Mouse (Mus musculus): Measurements from ENCODE around the gene B630019K06Rik.
A peak's percentile ranks its signal among the peaks of the same experiment; 100 is the strongest.
"Not testable (repeated sequence)": the region's sequence is repeated elsewhere in the genome, so short reads cannot be mapped to it uniquely, and the experiment has no call there.

B630019K06Rik gene

DNA sequence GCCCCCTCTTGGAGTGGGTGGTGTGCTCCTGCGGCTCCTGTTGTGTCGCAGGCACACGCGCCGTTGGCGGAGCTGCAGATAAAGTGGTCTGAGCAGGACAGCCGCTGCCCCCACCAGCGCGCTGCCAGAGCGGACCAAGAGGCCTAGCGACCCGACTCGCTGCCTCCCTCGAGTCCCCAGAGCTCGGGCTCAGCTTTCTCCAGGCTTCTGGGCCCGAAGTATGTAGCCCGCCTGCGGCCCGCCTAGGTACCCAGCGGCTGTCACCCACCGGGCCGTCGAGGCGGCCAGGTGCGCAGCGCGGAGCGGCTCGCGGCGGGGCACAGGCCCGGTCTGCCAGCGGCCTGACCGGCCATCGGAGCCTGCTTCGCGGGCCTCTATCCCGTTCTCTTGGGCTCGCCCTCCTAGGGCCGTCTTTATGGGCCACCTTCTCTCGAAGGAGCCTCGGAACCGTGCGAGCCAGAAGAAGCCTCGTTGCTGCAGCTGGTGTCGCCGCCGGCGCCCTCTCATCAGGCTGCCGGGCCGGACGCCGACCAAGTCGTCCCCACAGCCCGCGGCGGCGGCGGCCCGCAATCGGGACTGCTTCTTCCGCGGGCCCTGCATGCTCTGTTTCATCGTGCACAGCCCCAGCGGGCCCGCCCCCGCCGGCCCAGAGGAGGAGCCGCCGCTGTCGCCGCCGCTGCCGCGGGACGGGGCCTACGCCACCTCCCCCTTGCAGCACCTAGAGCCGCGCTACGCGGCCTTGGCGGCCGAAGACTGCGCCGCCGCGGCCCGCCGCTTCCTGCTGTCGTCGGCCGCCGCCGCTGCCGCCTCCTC, at the start of gene B630019K06Rik:
TSS of gene B630019K06Rik (plus strand) at position 40 of the 813 bp plus-strand sequence.
- peak; percentile 38 for DNase-seq (ENCODE audit: low spot score)

DNA sequence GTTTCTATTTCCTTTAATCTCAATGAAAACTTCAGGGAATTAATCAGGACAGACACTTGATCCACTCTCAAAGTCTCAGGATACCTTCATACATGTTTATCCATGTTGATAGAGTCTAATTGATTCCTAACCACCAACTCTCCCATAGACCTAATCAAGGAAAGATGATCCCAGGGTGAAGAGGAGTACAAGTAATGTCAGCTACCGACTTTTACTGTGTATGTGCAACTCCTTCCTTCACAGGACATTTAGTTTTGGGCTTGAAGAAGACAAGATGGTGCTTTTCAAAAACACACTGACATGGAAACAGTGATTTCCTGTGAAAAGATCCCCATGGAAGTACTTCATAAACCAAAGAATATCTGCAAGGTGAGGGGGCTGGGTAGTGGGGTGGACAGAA, 48.5 kb upstream of the B630019K06Rik start, which contains the start of gene Gm6592:
TSS of gene Gm6592 (plus strand) at position 301 of the 400 bp plus-strand sequence.
- DNase-seq (ENCODE audit: low spot score), result no peak

DNA sequence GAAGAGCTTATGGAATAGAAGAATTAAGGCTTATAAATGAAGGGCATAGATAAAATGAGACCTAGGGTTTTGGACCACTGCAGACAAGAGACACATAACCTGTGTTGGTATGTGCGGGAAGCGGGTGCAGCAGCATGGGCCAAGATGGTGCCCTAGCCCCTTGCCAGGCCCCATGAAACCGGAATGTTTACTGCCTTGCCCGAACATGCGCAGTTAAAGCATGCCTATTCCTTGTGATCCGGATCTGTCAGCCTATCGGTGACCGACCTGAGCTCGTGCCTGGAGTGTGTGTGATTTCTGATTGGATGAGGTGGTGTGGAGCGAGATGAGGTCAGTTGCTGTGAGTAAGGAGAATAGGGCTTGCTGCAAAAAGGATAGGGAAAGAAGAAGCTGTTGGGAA, 39.7 kb upstream of the B630019K06Rik start:
- DNase-seq (ENCODE audit: low spot score), result peak; percentile 16

DNA sequence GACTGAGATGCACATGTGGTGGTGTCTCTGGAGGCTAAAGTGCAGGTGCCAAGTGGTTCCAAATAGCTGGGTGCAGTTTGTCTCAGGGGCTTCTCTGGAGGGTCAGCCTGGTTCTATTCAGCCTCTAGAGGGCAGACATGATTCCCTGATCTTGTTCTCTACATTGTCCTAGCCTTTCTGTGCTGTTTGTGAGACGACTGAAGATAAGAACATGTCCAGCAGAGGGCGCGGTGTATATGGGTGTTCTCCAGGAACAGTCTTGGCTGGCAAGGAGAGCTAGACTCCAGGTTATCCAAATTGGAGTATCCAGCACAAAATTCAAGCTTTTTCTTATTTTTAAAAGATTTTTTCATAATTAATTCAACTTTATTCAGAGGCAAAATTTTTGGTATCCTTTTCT, 27.9 kb upstream of the B630019K06Rik start:
- peak; percentile 41 for DNase-seq (ENCODE audit: low spot score)

DNA sequence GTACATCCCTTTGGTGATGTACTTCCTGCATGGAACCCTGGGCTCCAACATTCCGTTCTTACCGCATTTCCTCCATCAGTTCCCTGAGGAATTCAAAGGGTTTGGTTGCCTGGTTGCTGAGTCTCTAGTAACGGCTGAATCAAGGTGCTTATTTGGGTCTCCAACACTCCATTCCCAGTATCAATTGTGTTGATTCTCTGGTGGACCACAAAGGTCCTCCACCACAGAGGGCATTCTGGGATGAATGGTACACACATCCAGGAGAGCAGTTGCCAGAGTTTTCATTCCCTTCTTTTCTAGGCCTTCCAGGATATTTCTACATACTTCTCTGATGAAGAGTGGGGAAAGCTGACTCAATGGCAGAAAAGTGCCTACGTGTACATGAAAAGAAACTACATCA, 18.2 kb upstream of the B630019K06Rik start, which contains the start of gene Gm5751:
TSS of gene Gm5751 (plus strand) at position 301 of the 400 bp plus-strand sequence.
- DNase-seq (ENCODE audit: low spot score), result not testable (repeated sequence)

DNA sequence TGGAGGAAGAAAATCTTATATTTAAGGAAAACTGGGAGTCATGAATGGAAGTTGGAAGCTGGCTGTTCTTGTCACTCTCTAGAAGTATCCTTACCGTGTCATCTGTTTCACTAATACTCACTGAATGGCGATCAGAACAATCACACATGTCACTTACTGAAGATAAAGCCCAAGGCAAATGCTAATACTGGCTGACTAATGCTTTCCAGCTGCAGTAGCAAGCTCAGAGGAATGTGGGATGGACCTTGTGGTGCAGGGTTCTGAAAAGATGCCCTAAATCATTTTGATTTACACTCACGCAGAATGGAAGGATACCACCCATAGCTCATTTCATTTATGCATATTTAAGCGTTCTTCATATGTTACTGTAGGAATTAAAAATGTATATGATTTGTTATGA, 7.8 kb upstream of the B630019K06Rik start:
- no peak for DNase-seq (ENCODE audit: low spot score)

DNA sequence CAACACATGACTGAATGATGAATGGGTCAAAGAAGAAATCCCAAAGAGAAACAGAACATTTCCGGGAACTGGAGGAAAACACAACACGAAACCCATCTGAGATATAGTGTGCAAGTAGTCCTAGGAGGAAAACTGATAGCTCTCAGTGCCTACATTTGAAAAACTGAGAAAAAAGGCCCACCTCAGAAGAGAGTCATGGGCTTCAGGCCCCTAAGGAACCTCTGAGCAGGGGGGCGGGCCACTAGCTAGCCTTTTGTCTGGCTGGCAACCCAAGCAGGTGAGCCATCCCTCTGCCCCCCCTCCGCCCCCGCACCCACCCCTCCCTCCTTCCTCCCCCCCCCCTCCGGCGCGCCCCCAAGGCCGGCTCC, 223 bp upstream of the B630019K06Rik start:
- DNase-seq (ENCODE audit: low spot score), result no peak

DNA sequence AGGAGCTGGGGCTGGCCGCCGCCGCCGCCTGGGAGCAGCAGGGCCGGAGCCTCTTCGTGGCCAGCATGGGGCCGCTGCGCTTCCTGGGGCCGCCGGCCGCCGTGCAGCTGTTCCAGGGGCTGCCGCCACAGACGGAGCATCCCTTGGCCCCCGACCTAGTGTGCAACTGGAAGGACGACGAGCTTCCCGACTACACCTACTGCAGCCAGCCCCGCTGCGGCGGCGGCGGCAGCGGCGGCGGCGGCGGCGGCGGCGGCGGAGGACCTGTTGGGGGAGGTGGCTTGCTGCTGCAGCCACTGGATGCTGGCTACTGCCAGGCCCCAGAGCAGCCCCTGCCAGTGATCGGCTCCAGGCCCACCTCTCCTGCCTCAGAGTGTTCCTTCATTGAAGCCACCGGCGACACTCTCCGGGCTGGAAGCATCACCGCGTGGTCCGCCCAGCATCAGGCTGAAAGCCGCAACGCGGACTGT, 1.0 kb downstream of the B630019K06Rik start:
- peak; percentile 12 for DNase-seq (ENCODE audit: low spot score)

DNA sequence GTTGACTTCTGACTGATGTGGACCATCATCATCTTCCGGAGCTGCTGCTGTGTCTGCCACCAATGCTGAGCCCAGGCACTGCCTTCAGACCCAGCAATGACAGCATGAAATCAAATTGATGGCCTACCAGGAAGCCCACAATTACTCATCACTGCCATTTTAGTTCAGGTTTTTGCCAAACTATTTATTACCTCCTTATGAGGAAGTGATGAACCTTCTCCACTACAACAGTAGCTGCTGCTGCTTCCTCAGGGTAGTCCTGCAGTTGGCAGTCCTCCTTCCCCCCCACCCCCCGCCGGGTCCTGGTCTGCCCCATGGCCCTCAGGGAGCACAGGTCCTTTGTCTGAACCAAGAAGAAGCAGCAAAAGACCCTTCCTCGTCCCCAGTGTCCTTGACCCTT, 8.6 kb downstream of the B630019K06Rik start:
- DNase-seq (ENCODE audit: low spot score), result no peak

DNA sequence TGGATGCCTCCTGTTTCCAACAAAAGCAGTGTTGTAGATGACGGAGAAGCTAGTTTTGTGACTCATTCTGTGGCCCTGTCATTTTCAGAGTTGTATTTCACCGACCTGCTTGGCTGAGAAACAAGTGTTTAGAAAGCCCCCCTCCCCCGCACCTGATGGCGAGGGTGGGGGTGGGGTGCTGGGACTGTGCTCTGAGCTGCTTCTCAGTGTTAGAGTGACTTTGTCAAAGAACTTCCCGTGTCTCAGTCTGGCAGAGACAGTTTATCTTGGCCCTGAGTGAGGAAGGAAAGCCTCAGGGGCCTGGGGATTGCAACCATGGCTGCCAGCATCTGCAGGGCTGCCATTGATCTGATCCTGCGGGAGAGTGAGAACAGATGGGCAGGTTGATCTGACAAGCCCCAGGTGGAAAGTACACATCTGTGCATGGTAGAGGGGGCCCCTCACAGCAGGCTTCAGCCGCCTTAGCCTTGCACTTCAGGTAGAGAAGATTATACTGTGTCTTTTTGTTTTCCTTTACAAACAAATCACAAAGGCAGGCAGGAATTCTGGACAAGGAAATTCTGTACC, 9.8 kb downstream of the B630019K06Rik start:
- no peak for DNase-seq (ENCODE audit: low spot score)

DNA sequence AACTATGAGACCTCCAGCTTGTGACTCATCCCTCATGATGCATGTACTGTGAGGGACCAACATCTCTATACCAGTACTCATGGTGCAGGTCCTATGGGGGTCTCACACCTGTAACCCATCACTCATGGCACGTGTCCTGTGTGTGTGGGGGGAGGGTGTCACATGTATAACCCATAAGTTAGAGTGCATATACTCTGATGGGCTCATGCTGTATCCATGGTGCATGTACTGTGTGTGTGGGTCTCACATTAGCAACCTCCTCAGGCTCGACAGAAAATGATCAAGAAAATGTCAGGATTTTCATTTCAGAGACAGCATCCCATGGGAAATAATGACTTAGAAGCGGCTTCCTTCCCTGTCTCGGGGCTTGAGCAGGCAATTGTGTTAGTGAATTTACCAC, 28.9 kb downstream of the B630019K06Rik start:
- no peak for DNase-seq (ENCODE audit: low spot score)

DNA sequence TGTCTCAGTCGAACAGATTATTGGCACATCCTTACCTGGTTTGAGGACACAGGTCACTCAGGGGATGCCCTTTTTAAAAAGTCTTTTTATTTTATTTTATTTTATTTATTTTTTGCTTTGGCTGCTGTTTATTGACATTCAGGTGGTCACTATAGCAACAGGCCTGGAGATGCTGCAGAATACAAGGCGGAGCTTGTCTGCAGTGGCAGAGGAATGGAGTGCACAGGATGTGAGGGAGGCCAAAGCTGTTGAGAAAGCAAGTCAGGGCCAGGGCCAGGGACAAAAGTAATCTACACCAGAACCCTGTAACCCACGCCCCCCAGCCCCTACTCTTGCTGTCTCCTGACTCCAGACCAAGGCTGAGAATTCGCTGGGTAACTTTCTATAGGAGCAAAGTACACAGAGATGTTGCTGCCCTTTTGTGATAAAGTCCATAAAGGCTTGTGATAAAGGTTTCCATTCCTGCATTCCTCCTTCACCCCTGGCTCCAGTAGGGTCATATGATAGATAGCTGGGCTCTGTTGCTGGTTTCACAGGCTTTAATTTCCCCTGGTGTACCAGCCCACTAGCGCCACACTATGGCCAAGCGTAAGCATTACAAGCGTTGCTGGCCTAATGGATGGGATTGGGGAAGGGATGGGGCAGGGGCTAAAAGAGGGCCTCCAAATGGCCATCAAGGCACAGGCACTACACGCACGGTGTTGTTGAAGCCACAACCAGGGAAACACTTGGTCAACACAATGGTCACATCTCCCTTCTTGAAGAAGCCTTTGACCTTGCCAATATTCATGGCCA, 29.8 kb downstream of the B630019K06Rik start:
- no peak for DNase-seq (ENCODE audit: low spot score)

DNA sequence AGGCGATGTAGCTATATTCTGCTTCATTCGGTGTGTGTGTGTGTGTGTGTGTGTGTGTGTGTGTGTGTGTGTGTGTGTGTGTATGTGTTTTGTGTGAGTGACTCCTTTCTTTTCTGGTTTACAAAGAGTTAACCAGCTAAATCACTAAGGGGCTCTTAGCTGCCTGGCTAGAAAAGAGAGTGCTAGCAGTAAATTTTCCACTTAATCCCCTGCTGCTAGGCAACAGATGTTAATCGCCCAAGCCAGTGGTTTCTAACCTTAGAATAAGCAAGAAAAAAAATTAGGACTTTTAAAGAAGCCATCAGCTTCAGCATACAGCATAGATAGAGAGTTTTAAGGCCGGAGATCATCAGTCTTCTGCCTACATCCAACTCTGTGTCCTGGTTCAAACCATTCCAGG, 35.1 kb downstream of the B630019K06Rik start:
- no peak for DNase-seq (ENCODE audit: low spot score)

DNA sequence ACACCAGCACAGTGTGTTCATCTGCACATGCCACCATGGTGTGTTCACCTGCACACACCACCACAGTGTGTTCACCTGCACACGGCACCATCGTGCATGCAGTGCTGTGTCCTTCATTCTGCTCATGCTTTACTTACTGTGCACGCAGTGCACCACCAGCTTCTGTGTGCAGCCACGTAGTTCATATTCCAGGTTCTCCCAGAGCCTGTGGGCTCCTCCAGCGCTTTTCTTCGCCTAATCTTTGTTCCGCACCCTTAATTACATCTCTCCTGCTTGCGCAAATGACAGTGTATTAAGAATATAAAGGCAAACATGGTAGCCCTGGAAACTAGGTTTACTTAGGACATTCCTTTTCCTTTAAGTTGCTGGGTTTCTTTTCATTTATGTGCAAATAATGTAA, 51.9 kb downstream of the B630019K06Rik start:
- no peak for DNase-seq (ENCODE audit: low spot score)
